Mouse (Mus musculus): ENCODE data around the gene Havcr1.
A peak's percentile ranks its signal among the peaks of the same experiment; 100 is the strongest.
"Not testable (repeated sequence)": the region's sequence is repeated elsewhere in the genome, so short reads cannot be mapped to it uniquely, and the experiment has no call there.

Gene Havcr1

GRCm38 (mm10) chr11:46735076-46735475, at the start of gene Havcr1:
Gene Havcr1 (plus strand): TSS chr11:46735080.
- not testable (repeated sequence) for DNase-seq (ENCODE audit: low spot score)

GRCm38 (mm10) chr11:46690136-46690535, 44.7 kb upstream of the Havcr1 start:
- no peak for DNase-seq (ENCODE audit: low spot score)

GRCm38 (mm10) chr11:46695849-46696248, 39.0 kb upstream of the Havcr1 start:
- DNase-seq (ENCODE audit: low spot score): not testable (repeated sequence)

GRCm38 (mm10) chr11:46697433-46698277, 37.2 kb upstream of the Havcr1 start:
- DNase-seq (ENCODE audit: low spot score): no peak

GRCm38 (mm10) chr11:46698278-46698655, 36.6 kb upstream of the Havcr1 start:
- no peak for DNase-seq (ENCODE audit: low spot score)

- no peak for DNase-seq (ENCODE audit: low spot score)
Measured at GRCm38 (mm10) chr11:46698830-46699229, 36.0 kb upstream of the Havcr1 start.

- no peak for DNase-seq (ENCODE audit: low spot score)
Measured at GRCm38 (mm10) chr11:46706664-46707356, 28.1 kb upstream of the Havcr1 start, which contains the start of gene Timd2. Gene Timd2 (minus strand): TSS chr11:46707061.

GRCm38 (mm10) chr11:46731541-46732070, 3.3 kb upstream of the Havcr1 start:
- no peak for DNase-seq (ENCODE audit: low spot score)

- DNase-seq (ENCODE audit: low spot score): peak; percentile 2
Measured at GRCm38 (mm10) chr11:46733242-46733789, 1.6 kb upstream of the Havcr1 start.

GRCm38 (mm10) chr11:46734617-46735016, 263 bp upstream of the Havcr1 start:
- no peak for DNase-seq (ENCODE audit: low spot score)

GRCm38 (mm10) chr11:46739501-46739900, 4.6 kb downstream of the Havcr1 start:
- no peak for DNase-seq (ENCODE audit: low spot score)

- no peak for DNase-seq (ENCODE audit: low spot score)
Measured at GRCm38 (mm10) chr11:46740886-46741285, 6.0 kb downstream of the Havcr1 start.

- no peak for DNase-seq (ENCODE audit: low spot score)
Measured at GRCm38 (mm10) chr11:46741716-46742115, 6.8 kb downstream of the Havcr1 start.

GRCm38 (mm10) chr11:46747996-46748395, 13.1 kb downstream of the Havcr1 start:
- no peak for DNase-seq (ENCODE audit: low spot score)

GRCm38 (mm10) chr11:46753662-46754061, 18.8 kb downstream of the Havcr1 start:
- no peak for DNase-seq (ENCODE audit: low spot score)

GRCm38 (mm10) chr11:46754669-46755068, 19.8 kb downstream of the Havcr1 start:
- no peak for DNase-seq (ENCODE audit: low spot score)

- DNase-seq (ENCODE audit: low spot score): not testable (repeated sequence)
Measured at GRCm38 (mm10) chr11:46755714-46756113, 20.8 kb downstream of the Havcr1 start.

- DNase-seq (ENCODE audit: low spot score): no peak
Measured at GRCm38 (mm10) chr11:46776879-46777278, 42.0 kb downstream of the Havcr1 start.

GRCm38 (mm10) chr11:46779811-46780210, 44.9 kb downstream of the Havcr1 start:
- DNase-seq (ENCODE audit: low spot score): no peak

- DNase-seq (ENCODE audit: low spot score): peak; percentile 16
Measured at GRCm38 (mm10) chr11:46804440-46804839, 69.6 kb downstream of the Havcr1 start.

GRCm38 (mm10) chr11:46810511-46810910, 75.6 kb downstream of the Havcr1 start, which contains the start of gene Timd4:
Gene Timd4 (plus strand): TSS chr11:46810800.
- DNase-seq (ENCODE audit: low spot score): no peak

GRCm38 (mm10) chr11:46817692-46818091, 82.8 kb downstream of the Havcr1 start:
- no peak for DNase-seq (ENCODE audit: low spot score)

All from lung, postnatal 25 days (tissue).